Mouse (Mus musculus): ENCODE data around the gene Atf3. TPM values are rescaled to one million over a fixed set of nuclear protein-coding genes. Genes with fewer than 3 reads are reported as not detected.

Gene Atf3
- polyA plus RNA-seq, 1 experiment from 2014 or later, result 4.3 TPM

DNA sequence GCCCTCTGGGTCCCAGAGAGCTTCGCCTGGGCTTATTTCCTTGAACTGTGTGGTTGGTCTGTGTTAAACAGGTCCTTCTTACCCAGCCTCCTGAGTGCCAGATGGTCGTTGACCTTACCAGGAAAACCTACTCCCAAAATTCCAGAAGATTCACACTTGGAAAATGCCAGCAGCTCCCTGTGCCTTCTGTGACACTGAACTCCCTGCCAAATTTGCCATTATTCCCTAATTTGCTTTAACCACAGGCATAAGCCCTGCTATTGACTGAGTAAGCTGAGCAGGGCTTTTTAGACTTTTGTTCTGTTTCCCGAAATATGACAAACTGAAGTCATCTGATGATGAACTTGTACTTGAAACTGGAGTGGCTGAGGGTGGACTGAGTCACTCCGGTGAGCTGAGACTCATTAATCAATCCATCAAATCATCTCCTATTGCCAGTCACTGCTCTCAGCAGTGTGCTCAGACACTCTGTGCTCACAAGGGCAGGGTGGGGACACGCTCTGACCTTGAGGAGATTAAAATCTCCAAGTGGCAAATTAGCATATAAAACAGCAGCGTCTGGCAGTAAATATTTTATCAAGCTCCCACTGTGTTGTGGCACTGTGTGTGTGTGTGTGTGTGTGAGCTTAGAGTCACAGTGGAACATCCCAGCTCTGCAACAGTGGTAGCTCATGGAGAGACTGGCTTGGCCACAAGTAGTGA lies 28.0 kb downstream of the Atf3 start:
- no peak for ATAC-seq (ENCODE audit: low read depth)
- Histone ChIP-seq H3K4me1 (replicated peaks; ENCODE audit: control insufficient read depth, insufficient read depth, low read length) (peaks cover 15% of the 10 kb centered on the region), H3K27ac (ENCODE audit: low read length) (no peak overlapping the region), H3K4me3 (ENCODE audit: low read length) (no peak overlapping the region), H3K9ac (ENCODE audit: low read length) (no peak overlapping the region), H3K36me3 (ENCODE audit: control insufficient read depth, insufficient read depth, low read length) (no peaks in the 10 kb centered on the region), H3K9me3 (ENCODE audit: control insufficient read depth, low read length) (no peaks in the 10 kb centered on the region), H3K27me3 (ENCODE audit: control insufficient read depth, insufficient read depth, low read depth, low read length) (peaks cover 16% of the 10 kb centered on the region), H3K4me2 (ENCODE audit: low read depth, low read length) (no peak overlapping the region)
- 35% methylated on average over 6 of the region's 6 CpGs for WGBS

DNA sequence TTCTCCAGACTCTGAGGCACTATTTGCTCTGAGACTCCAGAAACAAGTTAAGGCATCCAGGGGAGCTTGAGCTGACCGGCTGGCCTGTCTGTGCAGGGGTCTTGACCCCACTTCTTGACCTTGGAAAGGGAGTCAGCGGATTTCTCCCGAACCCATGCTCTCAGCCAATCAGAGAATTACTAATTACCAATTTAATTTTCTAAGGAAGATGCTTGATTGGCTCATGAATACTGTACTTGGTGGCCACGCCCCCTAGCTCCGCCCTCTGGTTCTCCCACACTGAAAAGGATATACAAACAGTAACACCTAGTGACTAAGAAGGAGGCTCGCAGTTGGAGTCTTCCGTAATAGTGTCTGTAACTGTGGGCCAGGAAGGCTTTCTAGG lies 31.5 kb downstream of the Atf3 start:
- 4% methylated on average over 7 of the region's 7 CpGs for WGBS
- no peak for ATAC-seq (ENCODE audit: low read depth)
- H3K36me3 ChIP-seq (ENCODE audit: control insufficient read depth, insufficient read depth, low read length), result no peaks in the 10 kb centered on the region
- H3K4me3 ChIP-seq (ENCODE audit: low read length), result peak overlapping the region; percentile 66; the same call in 1 of the 2 replicates
- peaks cover 28% of the 10 kb centered on the region for H3K4me1 ChIP-seq (replicated peaks; ENCODE audit: control insufficient read depth, insufficient read depth, low read length)
- H3K9ac ChIP-seq (ENCODE audit: low read length), result no peak overlapping the region
- H3K27ac ChIP-seq (ENCODE audit: low read length), result no peak overlapping the region
- H3K27me3 ChIP-seq (ENCODE audit: control insufficient read depth, insufficient read depth, low read depth, low read length), result peaks cover 21% of the 10 kb centered on the region
- H3K9me3 ChIP-seq (ENCODE audit: control insufficient read depth, low read length), result no peaks in the 10 kb centered on the region
- H3K4me2 ChIP-seq (ENCODE audit: low read depth, low read length), result peak overlapping the region; percentile 100

DNA sequence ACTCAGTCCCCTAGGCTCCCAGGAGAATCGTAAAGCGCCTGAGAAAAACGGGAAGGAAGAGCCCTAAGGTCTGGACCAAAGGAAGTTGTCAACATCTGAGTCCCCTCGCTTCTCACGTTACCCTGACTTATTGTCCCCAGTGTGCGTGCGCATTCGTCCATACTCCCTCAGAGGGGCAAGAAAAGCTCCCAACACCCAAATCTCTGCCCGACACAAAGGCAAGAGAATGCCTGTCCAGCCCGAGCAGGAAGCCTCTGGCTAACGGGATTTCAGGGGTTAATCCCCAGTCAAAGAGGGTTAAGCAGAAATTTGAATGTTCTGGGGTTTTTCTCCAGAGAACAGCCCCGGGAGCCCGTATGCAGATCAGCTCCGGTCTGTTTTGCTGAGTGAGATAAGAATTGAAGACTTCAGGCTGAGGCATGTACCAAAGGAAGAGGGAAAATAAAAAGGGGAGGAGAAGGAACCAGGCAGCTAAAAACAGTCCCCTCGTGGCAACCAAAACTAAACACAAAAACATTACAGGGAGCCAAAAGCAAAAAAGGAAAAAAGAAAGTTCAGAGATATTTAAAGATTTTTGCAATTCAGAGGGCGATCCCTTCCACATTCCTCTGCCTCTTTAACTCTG lies 32.0 kb downstream of the Atf3 start:
- Histone ChIP-seq H3K27me3 (ENCODE audit: control insufficient read depth, insufficient read depth, low read depth, low read length) (peaks cover 21% of the 10 kb centered on the region), H3K4me1 (replicated peaks; ENCODE audit: control insufficient read depth, insufficient read depth, low read length) (peaks cover 28% of the 10 kb centered on the region), H3K4me2 (ENCODE audit: low read depth, low read length) (peak overlapping the region; percentile 100), H3K4me3 (ENCODE audit: low read length) (peak overlapping the region; percentile 66), H3K36me3 (ENCODE audit: control insufficient read depth, insufficient read depth, low read length) (no peaks in the 10 kb centered on the region), H3K9me3 (ENCODE audit: control insufficient read depth, low read length) (no peaks in the 10 kb centered on the region), H3K9ac (ENCODE audit: low read length) (peak overlapping the region; percentile 11), H3K27ac (ENCODE audit: low read length) (no peak overlapping the region)
- no peak for ATAC-seq (ENCODE audit: low read depth)
- under 1% methylated on average over 16 of the region's 16 CpGs for WGBS

DNA sequence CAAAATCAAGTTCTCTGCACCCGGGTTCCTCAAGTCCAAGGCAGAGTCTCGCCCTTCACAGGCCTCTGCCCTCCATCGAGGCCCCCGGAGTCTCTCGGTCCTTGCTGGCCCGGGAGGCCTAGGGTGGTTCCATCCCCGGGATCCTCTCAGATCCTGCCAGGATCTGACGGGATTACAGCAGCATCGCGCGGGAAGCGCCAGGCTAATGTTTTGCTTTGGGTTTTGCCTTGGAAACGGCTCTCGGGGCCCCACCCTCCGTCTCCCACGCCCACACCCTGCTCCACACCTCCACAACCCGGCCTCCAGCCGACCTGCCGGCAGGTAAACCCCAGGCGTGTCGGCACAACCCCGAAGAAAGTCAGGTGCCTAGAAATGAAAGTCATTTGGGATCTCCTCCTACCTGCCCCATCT lies 33.0 kb downstream of the Atf3 start:
- 3% methylated on average over 22 of the region's 22 CpGs for WGBS
- peak overlapping the region; percentile 66 for H3K4me3 ChIP-seq (ENCODE audit: low read length)
- peak overlapping the region; percentile 58 for H3K9ac ChIP-seq (ENCODE audit: low read length)
- H3K36me3 ChIP-seq (ENCODE audit: control insufficient read depth, insufficient read depth, low read length), result no peaks in the 10 kb centered on the region
- no peak overlapping the region for H3K27ac ChIP-seq (ENCODE audit: low read length)
- no peak for ATAC-seq (ENCODE audit: low read depth)
- H3K4me1 ChIP-seq (replicated peaks; ENCODE audit: control insufficient read depth, insufficient read depth, low read length), result peaks cover 31% of the 10 kb centered on the region
- no peaks in the 10 kb centered on the region for H3K9me3 ChIP-seq (ENCODE audit: control insufficient read depth, low read length)
- H3K27me3 ChIP-seq (ENCODE audit: control insufficient read depth, insufficient read depth, low read depth, low read length), result peaks cover 19% of the 10 kb centered on the region
- H3K4me2 ChIP-seq (ENCODE audit: low read depth, low read length), result peak overlapping the region; percentile 100

DNA sequence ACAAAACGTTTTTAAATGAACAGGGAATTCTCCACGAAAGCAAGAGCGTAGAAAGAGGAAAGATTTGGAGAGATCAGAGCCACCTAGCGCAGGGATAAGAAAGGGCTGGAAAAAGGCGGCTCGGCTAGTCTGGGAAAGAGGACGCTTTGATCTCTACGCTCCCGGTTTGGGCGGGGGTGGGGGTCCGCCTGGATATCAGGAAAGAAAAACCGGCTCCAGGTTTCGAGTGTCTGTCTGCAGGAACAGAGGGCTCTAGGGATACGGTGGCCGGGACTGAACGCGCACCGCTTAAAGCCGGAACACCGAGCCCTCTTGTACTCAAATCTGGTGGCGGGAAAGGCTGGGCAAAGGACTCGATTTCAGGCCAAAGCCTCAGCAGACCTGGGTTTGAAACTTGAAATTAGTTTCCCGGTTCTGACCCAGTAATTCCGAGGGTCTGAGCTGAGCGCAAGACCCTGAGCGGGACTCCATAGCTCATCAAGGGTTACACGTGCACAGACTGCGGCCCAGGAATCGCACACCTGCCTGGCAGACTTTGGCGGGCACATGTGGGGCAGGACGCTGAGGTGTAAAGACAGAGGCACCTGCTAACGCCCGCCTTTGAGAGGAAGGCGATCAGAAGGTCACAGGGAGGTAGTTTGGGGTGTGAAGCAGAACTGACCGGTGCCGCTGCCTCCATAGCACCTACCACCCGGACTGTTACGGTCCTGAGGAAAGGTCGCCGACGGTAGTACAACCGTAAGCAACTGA lies 33.6 kb downstream of the Atf3 start:
- ATAC-seq (ENCODE audit: low read depth), result no peak
- no peaks in the 10 kb centered on the region for H3K36me3 ChIP-seq (ENCODE audit: control insufficient read depth, insufficient read depth, low read length)
- H3K27ac ChIP-seq (ENCODE audit: low read length), result peak overlapping the region; percentile 76
- peak overlapping the region; percentile 100 for H3K4me2 ChIP-seq (ENCODE audit: low read depth, low read length)
- WGBS, result 2% methylated on average over 42 of the region's 42 CpGs
- H3K9me3 ChIP-seq (ENCODE audit: control insufficient read depth, low read length), result no peaks in the 10 kb centered on the region
- peak overlapping the region; percentile 58 for H3K9ac ChIP-seq (ENCODE audit: low read length)
- peaks cover 34% of the 10 kb centered on the region for H3K4me1 ChIP-seq (replicated peaks; ENCODE audit: control insufficient read depth, insufficient read depth, low read length)
- peak overlapping the region; percentile 66 for H3K4me3 ChIP-seq (ENCODE audit: low read length)
- H3K27me3 ChIP-seq (ENCODE audit: control insufficient read depth, insufficient read depth, low read depth, low read length), result peaks cover 14% of the 10 kb centered on the region

DNA sequence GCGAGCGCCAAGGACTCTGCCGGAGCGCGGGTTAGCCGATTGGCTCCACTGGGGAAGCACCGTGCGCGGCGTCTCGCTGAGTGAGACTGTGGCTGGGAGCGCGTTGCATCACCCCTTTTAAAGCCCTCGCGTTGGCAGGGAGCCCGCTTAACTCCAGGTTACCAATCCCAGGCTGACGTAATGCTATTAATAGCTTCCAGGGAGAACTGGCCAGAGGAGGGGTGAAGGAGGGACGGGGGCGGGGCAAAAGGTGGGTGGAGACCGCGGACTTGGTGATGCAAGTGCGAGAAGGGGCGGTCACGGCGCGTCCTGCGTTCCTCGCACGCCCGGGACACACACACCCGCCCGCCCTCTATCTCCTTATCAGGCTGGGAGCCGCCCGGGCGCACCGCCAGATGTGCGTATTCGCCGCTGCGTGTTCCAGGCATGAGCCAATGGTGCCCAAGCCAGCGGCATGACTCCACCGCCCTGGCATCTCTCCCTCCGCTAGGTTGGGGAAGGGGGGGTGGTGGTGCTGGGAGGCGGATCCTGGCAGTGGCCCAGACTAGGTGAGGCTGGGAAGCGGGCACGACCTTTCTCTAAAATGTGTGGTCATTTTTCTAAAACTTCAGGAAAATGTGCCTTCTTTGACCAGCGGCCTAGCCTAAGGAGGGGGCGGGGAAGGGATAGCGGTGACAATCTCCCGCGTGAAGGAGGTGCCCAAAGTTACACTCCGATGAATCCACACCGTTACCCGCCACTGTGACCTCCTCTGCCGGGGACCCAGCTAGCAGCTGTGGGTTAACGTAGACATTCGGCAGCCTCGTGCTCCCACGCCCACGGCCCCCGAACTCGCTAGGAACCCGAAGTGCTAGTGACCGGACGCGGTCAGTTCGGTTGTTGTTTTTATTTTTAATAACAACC lies 34.4 kb downstream of the Atf3 start:
- Histone ChIP-seq H3K27ac (ENCODE audit: low read length) (peak overlapping the region; percentile 84), H3K36me3 (ENCODE audit: control insufficient read depth, insufficient read depth, low read length) (no peaks in the 10 kb centered on the region), H3K4me3 (ENCODE audit: low read length) (peak overlapping the region; percentile 66), H3K27me3 (ENCODE audit: control insufficient read depth, insufficient read depth, low read depth, low read length) (peaks cover 14% of the 10 kb centered on the region), H3K9me3 (ENCODE audit: control insufficient read depth, low read length) (no peaks in the 10 kb centered on the region), H3K4me1 (replicated peaks; ENCODE audit: control insufficient read depth, insufficient read depth, low read length) (peaks cover 37% of the 10 kb centered on the region), H3K9ac (ENCODE audit: low read length) (peak overlapping the region; percentile 80), H3K4me2 (ENCODE audit: low read depth, low read length) (peak overlapping the region; percentile 100)
- peak; percentile 93 for ATAC-seq (ENCODE audit: low read depth)
- under 1% methylated on average over 67 of the region's 67 CpGs for WGBS

DNA sequence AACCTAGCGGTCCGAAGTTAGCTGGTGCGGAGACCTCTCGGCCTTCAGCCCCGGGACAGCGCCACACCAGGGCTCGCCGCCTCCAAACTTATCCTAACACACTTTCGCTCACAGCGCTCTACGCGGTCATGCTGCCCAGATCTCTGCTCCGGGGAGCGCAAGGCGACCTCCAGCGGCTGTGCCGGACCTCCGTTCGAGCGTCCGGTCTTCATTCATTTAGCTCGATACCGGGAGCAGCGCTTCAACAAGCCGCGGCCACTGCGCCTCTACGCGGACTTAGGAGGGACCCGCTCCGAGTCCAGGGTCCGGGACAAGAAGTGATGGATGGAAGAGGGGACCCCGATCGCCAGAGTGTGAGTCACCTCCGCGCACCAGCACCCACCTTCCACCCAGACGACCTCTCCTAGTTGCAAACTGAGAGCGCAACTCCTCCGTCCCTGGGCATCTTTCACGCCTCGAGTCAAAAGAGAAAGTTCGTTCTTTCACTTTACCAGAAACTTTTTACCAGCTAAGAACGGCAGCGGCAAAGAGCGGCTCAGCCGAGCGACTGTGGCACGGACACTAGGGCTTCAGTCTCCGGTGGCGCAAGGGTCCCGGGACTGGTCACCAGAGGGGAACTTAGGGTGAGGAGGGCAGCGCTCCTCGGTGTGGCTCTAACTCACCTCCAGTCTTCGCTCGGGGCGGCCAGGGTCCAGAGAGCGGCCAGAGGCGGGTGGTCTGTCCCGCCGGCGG lies 35.2 kb downstream of the Atf3 start:
- peak; percentile 36 for ATAC-seq (ENCODE audit: low read depth)
- peaks cover 40% of the 10 kb centered on the region for H3K4me1 ChIP-seq (replicated peaks; ENCODE audit: control insufficient read depth, insufficient read depth, low read length)

DNA sequence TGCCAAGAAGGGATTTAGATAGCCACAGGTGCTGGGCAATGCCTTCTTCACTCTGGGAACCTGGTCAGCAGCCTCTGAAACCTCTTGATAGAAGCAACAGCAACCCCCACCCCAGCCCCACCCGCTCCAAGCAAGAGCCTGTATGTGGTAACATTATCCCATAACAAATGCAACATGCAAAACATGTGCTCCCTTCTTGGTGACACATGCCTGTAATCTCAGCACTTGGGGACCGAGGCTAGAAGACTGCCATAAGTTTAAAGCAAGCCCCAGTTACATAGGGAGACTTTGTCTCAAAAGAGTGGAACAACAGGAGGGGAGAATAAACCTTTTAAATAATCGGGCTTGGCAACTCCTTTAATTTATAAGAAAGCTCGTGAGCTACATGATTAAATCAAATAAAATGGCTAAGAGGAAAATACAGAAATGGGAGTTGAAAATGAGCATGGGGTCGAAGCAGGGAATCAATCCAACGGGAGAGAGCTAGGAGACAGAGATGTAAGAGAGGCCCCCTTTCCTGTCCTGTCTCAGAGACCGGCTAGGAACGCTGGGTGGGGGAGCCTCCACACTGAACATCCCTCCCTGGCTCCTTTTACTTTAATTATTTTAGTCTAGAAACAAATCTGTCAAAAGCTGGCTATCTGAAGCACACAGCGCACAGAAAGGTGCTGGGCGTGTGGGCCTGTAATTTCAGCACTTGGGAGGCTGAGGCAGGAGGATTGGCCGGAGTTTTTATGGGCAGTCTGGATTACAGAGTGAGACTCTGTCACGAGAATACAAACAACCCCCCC lies 36.2 kb downstream of the Atf3 start:
- 42% methylated on average over 12 of the region's 12 CpGs for WGBS
- Histone ChIP-seq H3K36me3 (ENCODE audit: control insufficient read depth, insufficient read depth, low read length) (no peaks in the 10 kb centered on the region), H3K4me2 (ENCODE audit: low read depth, low read length) (peak overlapping the region; percentile 100), H3K4me1 (replicated peaks; ENCODE audit: control insufficient read depth, insufficient read depth, low read length) (peaks cover 40% of the 10 kb centered on the region), H3K9ac (ENCODE audit: low read length) (no peak overlapping the region; the same call in 1 of the 2 replicates), H3K27me3 (ENCODE audit: control insufficient read depth, insufficient read depth, low read depth, low read length) (peaks cover 14% of the 10 kb centered on the region), H3K9me3 (ENCODE audit: control insufficient read depth, low read length) (no peaks in the 10 kb centered on the region), H3K27ac (ENCODE audit: low read length) (no peak overlapping the region), H3K4me3 (ENCODE audit: low read length) (peak overlapping the region; percentile 10; the same call in 1 of the 2 replicates)
- no peak for ATAC-seq (ENCODE audit: low read depth)

More for the DNA sequence above, 35.2 kb downstream of the Atf3 start:
- Histone ChIP-seq H3K27ac (ENCODE audit: low read length) (peak overlapping the region; percentile 84), H3K27me3 (ENCODE audit: control insufficient read depth, insufficient read depth, low read depth, low read length) (peaks cover 14% of the 10 kb centered on the region), H3K36me3 (ENCODE audit: control insufficient read depth, insufficient read depth, low read length) (no peaks in the 10 kb centered on the region), H3K4me3 (ENCODE audit: low read length) (peak overlapping the region; percentile 66), H3K9me3 (ENCODE audit: control insufficient read depth, low read length) (no peaks in the 10 kb centered on the region), H3K9ac (ENCODE audit: low read length) (peak overlapping the region; percentile 80), H3K4me2 (ENCODE audit: low read depth, low read length) (peak overlapping the region; percentile 100)
- WGBS, result under 1% methylated on average over 61 of the region's 61 CpGs
